Mouse (Mus musculus): ENCODE data around the gene Saa2. TPM values are rescaled to one million over a fixed set of nuclear protein-coding genes. Genes with fewer than 3 reads are reported as not detected.

Gene Saa2
- total and polyA plus RNA-seq, 3 experiments: not detected

DNA sequence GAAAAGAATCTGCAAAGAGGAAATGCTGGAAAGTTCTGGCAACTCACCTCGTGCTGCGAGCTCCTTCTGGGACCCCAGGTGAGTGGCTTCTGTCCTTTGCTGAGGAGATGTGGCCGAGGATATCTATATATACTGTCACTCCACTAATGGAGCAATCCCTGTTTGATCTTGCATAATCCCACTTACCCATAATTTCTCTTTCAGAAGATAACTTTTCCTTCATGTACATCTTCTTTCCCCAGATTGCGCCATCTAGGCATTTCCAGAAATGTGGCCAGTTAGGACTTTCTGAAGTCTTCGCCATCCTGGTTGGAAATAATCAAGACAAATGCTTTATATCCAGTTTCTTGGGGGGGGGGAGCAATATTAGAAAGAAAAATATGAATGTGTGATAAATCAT lies 36.0 kb upstream of the Saa2 start, which contains the start of gene Saa3:
Gene Saa3 (minus strand): TSS at position 101 of the 400 bp plus-strand sequence.
- Histone ChIP-seq H3K27me3 (replicated peaks) (no peaks in the 10 kb centered on the region), H3K36me3 (replicated peaks in 1 of 2; ENCODE audit: control insufficient read depth in 1 of 2, insufficient read depth in 1 of 2, low read length in 1 of 2) (no peaks in the 10 kb centered on the region), H3K9me3 (replicated peaks; ENCODE audit: low read length) (no peaks in the 10 kb centered on the region), H3K4me2 (ENCODE audit: insufficient read depth, low read depth, poor library complexity, severe bottlenecking) (peak within 1 kb of the TSS; percentile 66; the same call in 1 of the 2 replicates), H3K4me3 (replicated peaks in 1 of 3; ENCODE audit: low read depth in 2 of 3, low read length in 2 of 3, poor library complexity in 1 of 3) (no peak within 1 kb of the TSS), H3K27ac (ENCODE audit: insufficient read depth, low read depth) (no peak within 1 kb of the TSS), H3K9ac (ENCODE audit: insufficient read depth, low read depth) (no peak within 1 kb of the TSS), H3K79me2 (replicated peaks; ENCODE audit: control insufficient read depth, extremely low read depth, insufficient read depth, poor library complexity, severe bottlenecking) (no peaks in the 10 kb centered on the region), H3K4me1 (ENCODE audit: control insufficient read depth in 1 of 2, insufficient read depth in 2 of 2) (peaks cover 3 to 32% of the 10 kb centered on the region in 2 experiments; a peak in 3 of 4 replicates)
- dilution Hi-C loops (cut with MboI; ENCODE audit: extremely low pct_ligation_motif_present, extremely low pct_unique_long_range_greater_than_20kb, low sequenced_read_pairs): no loop called here
- in situ Hi-C loops (cut with MboI; ENCODE audit: low pct_ligation_motif_present, low pct_unique_long_range_greater_than_20kb, low sequenced_read_pairs): no loop called here
- TF ChIP-seq SIN3A (IDR thresholded peaks at IDR 0.05; ENCODE audit: low read length) (no peak), ELF1 (IDR thresholded peaks at IDR 0.05; ENCODE audit: low read depth, low read length) (no peak), POLR2AphosphoS2 (IDR thresholded peaks at IDR 0.05; ENCODE audit: low read depth, low read length) (no peak), POLR2A (IDR thresholded peaks at IDR 0.05; ENCODE audit: low read depth, low read length) (no peak), EP300 (IDR thresholded peaks at IDR 0.05; ENCODE audit: low read length) (no peak), MYC (IDR thresholded peaks at IDR 0.05; ENCODE audit: low read depth, low read length) (no peak), USF2 (conservative IDR thresholded peaks at IDR 0.05; ENCODE audit: low read depth, low read length) (no peak), ZC3H11A (IDR thresholded peaks at IDR 0.05; ENCODE audit: low read depth, low read length) (no peak), KAT2A (IDR thresholded peaks at IDR 0.05; ENCODE audit: insufficient replicate concordance, low read length) (no peak)
- no peak for DNase-seq (ENCODE audit: extremely low read depth)

DNA sequence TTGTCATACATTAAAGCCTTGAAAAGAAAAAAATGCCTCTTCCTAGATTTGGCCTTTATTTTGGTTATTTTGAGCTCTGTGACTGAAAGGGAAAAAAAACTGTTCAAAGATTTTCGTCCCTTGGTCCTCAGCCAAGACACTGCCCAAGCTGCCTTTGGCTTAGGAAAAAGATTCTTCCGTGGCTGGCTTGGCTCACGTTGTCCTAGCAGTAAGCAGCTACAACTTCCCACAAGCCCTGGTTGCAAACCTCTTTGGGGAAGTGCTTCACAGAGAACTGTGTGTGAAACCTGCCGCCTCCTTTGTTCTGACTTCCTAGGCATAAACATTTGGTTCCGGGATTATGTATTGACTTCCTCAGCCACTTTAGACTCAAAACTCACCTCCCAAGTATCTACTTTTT lies 34.7 kb upstream of the Saa2 start:
- dilution Hi-C loops (cut with MboI; ENCODE audit: extremely low pct_ligation_motif_present, extremely low pct_unique_long_range_greater_than_20kb, low sequenced_read_pairs) (no loop called here), in situ Hi-C loops (cut with MboI; ENCODE audit: low pct_ligation_motif_present, low pct_unique_long_range_greater_than_20kb, low sequenced_read_pairs) (no loop called here)
- Histone ChIP-seq H3K79me2 (replicated peaks; ENCODE audit: control insufficient read depth, extremely low read depth, insufficient read depth, poor library complexity, severe bottlenecking) (no peaks in the 10 kb centered on the region), H3K9ac (ENCODE audit: insufficient read depth, low read depth) (no peak overlapping the region), H3K27ac (ENCODE audit: insufficient read depth, low read depth) (no peak overlapping the region), H3K4me2 (ENCODE audit: insufficient read depth, low read depth, poor library complexity, severe bottlenecking) (no peak overlapping the region), H3K36me3 (replicated peaks in 1 of 2; ENCODE audit: control insufficient read depth in 1 of 2, insufficient read depth in 1 of 2, low read length in 1 of 2) (no peaks in the 10 kb centered on the region), H3K4me3 (replicated peaks in 1 of 3; ENCODE audit: low read depth in 2 of 3, low read length in 2 of 3, poor library complexity in 1 of 3) (no peak overlapping the region), H3K27me3 (replicated peaks) (no peaks in the 10 kb centered on the region), H3K4me1 (ENCODE audit: control insufficient read depth in 1 of 2, insufficient read depth in 2 of 2) (peaks cover 8 to 28% of the 10 kb centered on the region in 2 experiments; a peak in 3 of 4 replicates), H3K9me3 (replicated peaks; ENCODE audit: low read length) (no peaks in the 10 kb centered on the region)
- no peak for DNase-seq (ENCODE audit: extremely low read depth)
- TF ChIP-seq CTCF (conservative IDR thresholded peaks at IDR 0.05 in 1 of 2, IDR thresholded peaks at IDR 0.05 in 1 of 2; ENCODE audit: low read depth in 2 of 2, low read length in 2 of 2): no peak
- TF ChIP-seq SMC3 (IDR thresholded peaks at IDR 0.05; ENCODE audit: low read depth, low read length): no peak
- no peak for TF ChIP-seq JUND (conservative IDR thresholded peaks at IDR 0.05; ENCODE audit: low read depth, low read length)

DNA sequence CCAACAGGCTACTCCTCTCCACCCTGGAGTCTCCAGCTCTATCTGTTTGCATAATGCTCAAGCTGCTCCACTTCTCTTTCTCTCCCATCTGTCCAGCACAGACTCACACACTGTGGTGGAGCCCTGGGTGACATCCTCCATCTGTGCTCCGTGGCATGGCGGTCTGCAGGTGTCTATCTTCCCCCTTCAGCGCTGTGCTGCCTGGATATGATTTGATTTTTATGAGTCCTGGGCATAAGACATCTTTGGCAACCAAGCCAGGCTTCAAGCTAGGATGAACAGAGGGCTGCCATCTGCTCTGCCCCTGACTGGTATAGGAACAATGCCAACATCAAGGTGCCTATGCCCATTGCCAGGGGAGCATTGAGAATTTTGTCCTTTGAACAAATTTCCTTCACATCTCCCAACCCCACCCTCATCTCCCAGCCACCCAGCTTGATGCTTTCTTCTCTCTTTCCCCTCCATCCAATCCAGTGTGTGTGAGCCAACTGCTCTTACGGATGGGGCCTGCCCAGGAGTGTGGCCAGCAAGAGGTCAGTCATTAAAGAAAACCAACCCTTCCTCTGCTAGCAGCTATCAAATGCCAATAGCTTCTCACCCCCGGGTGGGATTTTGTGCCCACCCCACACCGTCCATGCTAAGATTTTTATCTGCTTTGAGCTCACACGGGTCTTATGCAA lies 32.9 kb upstream of the Saa2 start:
- Histone ChIP-seq H3K4me1 (ENCODE audit: control insufficient read depth in 1 of 2, insufficient read depth in 2 of 2) (peaks cover 5 to 18% of the 10 kb centered on the region in 2 experiments; a peak in 2 of 4 replicates), H3K4me3 (replicated peaks in 1 of 3; ENCODE audit: low read depth in 2 of 3, low read length in 2 of 3, poor library complexity in 1 of 3) (no peak overlapping the region), H3K9ac (ENCODE audit: insufficient read depth, low read depth) (no peak overlapping the region), H3K4me2 (ENCODE audit: insufficient read depth, low read depth, poor library complexity, severe bottlenecking) (no peak overlapping the region), H3K27ac (ENCODE audit: insufficient read depth, low read depth) (no peak overlapping the region), H3K27me3 (replicated peaks) (no peaks in the 10 kb centered on the region), H3K36me3 (replicated peaks in 1 of 2; ENCODE audit: control insufficient read depth in 1 of 2, insufficient read depth in 1 of 2, low read length in 1 of 2) (no peaks in the 10 kb centered on the region), H3K79me2 (replicated peaks; ENCODE audit: control insufficient read depth, extremely low read depth, insufficient read depth, poor library complexity, severe bottlenecking) (no peaks in the 10 kb centered on the region), H3K9me3 (replicated peaks; ENCODE audit: low read length) (no peaks in the 10 kb centered on the region)
- TF ChIP-seq MXI1 (IDR thresholded peaks at IDR 0.05; ENCODE audit: low read depth, low read length) (no peak), JUND (conservative IDR thresholded peaks at IDR 0.05; ENCODE audit: low read depth, low read length) (no peak), USF2 (conservative IDR thresholded peaks at IDR 0.05; ENCODE audit: low read depth, low read length) (no peak)
- dilution Hi-C loops (cut with MboI; ENCODE audit: extremely low pct_ligation_motif_present, extremely low pct_unique_long_range_greater_than_20kb, low sequenced_read_pairs) (no loop called here), in situ Hi-C loops (cut with MboI; ENCODE audit: low pct_ligation_motif_present, low pct_unique_long_range_greater_than_20kb, low sequenced_read_pairs) (no loop called here)
- no peak for DNase-seq (ENCODE audit: extremely low read depth)

All from CH12.LX (cell line).